Mouse (Mus musculus): Measurements from ENCODE around the gene Paf1. TPM values are rescaled to one million over a fixed set of nuclear protein-coding genes. Genes with fewer than 3 reads are reported as not detected.
A peak's percentile ranks its signal among the peaks of the same experiment; 100 is the strongest.

The Paf1 gene
- polyA plus RNA-seq, 1 experiment from 2014 or later: 96.1 TPM

GRCm38 (mm10) chr7:28367663-28368275 lies 25.0 kb upstream of the Paf1 start:
- no peaks in the 10 kb centered on the region for H3K27me3 ChIP-seq (ENCODE audit: control insufficient read depth, insufficient read depth, low read depth, low read length)
- 90% methylated on average over 16 of the region's 16 CpGs for WGBS
- peaks cover 9% of the 10 kb centered on the region for H3K4me1 ChIP-seq (ENCODE audit: control insufficient read depth, insufficient read depth, low read length)
- no peak overlapping the region for H3K9ac ChIP-seq (ENCODE audit: low read depth, low read length)
- H3K9me3 ChIP-seq (replicated peaks; ENCODE audit: control insufficient read depth, low read length, poor library complexity, severe bottlenecking): no peaks in the 10 kb centered on the region
- H3K36me3 ChIP-seq (ENCODE audit: control insufficient read depth, insufficient read depth, low read length): no peaks in the 10 kb centered on the region
- no peak overlapping the region for H3K4me2 ChIP-seq (ENCODE audit: low read length)
- no peak for ATAC-seq
- H3K27ac ChIP-seq (ENCODE audit: low read length): no peak overlapping the region
- no peak overlapping the region for H3K4me3 ChIP-seq (ENCODE audit: low read depth, low read length)

GRCm38 (mm10) chr7:28368276-28368920 lies 24.4 kb upstream of the Paf1 start:
- no peak for ATAC-seq
- Histone ChIP-seq H3K27me3 (ENCODE audit: control insufficient read depth, insufficient read depth, low read depth, low read length) (no peaks in the 10 kb centered on the region), H3K4me1 (ENCODE audit: control insufficient read depth, insufficient read depth, low read length) (peaks cover 9% of the 10 kb centered on the region), H3K9me3 (replicated peaks; ENCODE audit: control insufficient read depth, low read length, poor library complexity, severe bottlenecking) (no peaks in the 10 kb centered on the region), H3K36me3 (ENCODE audit: control insufficient read depth, insufficient read depth, low read length) (no peaks in the 10 kb centered on the region), H3K9ac (ENCODE audit: low read depth, low read length) (peak overlapping the region; percentile 25; the same call in 1 of the 2 replicates), H3K27ac (ENCODE audit: low read length) (no peak overlapping the region), H3K4me3 (ENCODE audit: low read depth, low read length) (no peak overlapping the region), H3K4me2 (ENCODE audit: low read length) (no peak overlapping the region)
- 91% methylated on average over 16 of the region's 16 CpGs for WGBS

- Histone ChIP-seq H3K36me3 (ENCODE audit: control insufficient read depth, insufficient read depth, low read length) (no peaks in the 10 kb centered on the region), H3K4me2 (ENCODE audit: low read length) (peak overlapping the region; percentile 96; the same call in 1 of the 2 replicates), H3K9me3 (replicated peaks; ENCODE audit: control insufficient read depth, low read length, poor library complexity, severe bottlenecking) (no peaks in the 10 kb centered on the region), H3K9ac (ENCODE audit: low read depth, low read length) (no peak overlapping the region), H3K27me3 (ENCODE audit: control insufficient read depth, insufficient read depth, low read depth, low read length) (no peaks in the 10 kb centered on the region), H3K27ac (ENCODE audit: low read length) (no peak overlapping the region), H3K4me1 (ENCODE audit: control insufficient read depth, insufficient read depth, low read length) (peaks cover 9% of the 10 kb centered on the region), H3K4me3 (ENCODE audit: low read depth, low read length) (no peak overlapping the region)
- no peak for ATAC-seq
- WGBS: 97% methylated on average over 14 of the region's 14 CpGs
These were observed 22.7 kb upstream of the Paf1 start for GRCm38 (mm10) chr7:28370051-28370450.

GRCm38 (mm10) chr7:28370977-28371513 lies 21.7 kb upstream of the Paf1 start:
- Histone ChIP-seq H3K9ac (ENCODE audit: low read depth, low read length) (peak overlapping the region; percentile 80), H3K27me3 (ENCODE audit: control insufficient read depth, insufficient read depth, low read depth, low read length) (no peaks in the 10 kb centered on the region), H3K36me3 (ENCODE audit: control insufficient read depth, insufficient read depth, low read length) (no peaks in the 10 kb centered on the region), H3K4me2 (ENCODE audit: low read length) (peak overlapping the region; percentile 96), H3K9me3 (replicated peaks; ENCODE audit: control insufficient read depth, low read length, poor library complexity, severe bottlenecking) (no peaks in the 10 kb centered on the region), H3K4me1 (ENCODE audit: control insufficient read depth, insufficient read depth, low read length) (peaks cover 12% of the 10 kb centered on the region), H3K4me3 (ENCODE audit: low read depth, low read length) (peak overlapping the region; percentile 88), H3K27ac (ENCODE audit: low read length) (peak overlapping the region; percentile 88)
- WGBS: 4% methylated on average over 11 of the region's 11 CpGs
- ATAC-seq: no peak

GRCm38 (mm10) chr7:28371514-28371989 lies 21.2 kb upstream of the Paf1 start:
- Histone ChIP-seq H3K4me3 (ENCODE audit: low read depth, low read length) (peak overlapping the region; percentile 88), H3K27me3 (ENCODE audit: control insufficient read depth, insufficient read depth, low read depth, low read length) (no peaks in the 10 kb centered on the region), H3K36me3 (ENCODE audit: control insufficient read depth, insufficient read depth, low read length) (no peaks in the 10 kb centered on the region), H3K4me1 (ENCODE audit: control insufficient read depth, insufficient read depth, low read length) (peaks cover 18% of the 10 kb centered on the region), H3K9me3 (replicated peaks; ENCODE audit: control insufficient read depth, low read length, poor library complexity, severe bottlenecking) (no peaks in the 10 kb centered on the region), H3K4me2 (ENCODE audit: low read length) (peak overlapping the region; percentile 96), H3K27ac (ENCODE audit: low read length) (peak overlapping the region; percentile 88), H3K9ac (ENCODE audit: low read depth, low read length) (peak overlapping the region; percentile 80)
- WGBS: under 1% methylated on average over 25 of the region's 43 CpGs
- 0 out of 2 replicates have a peak, but pooled peaks have one; percentile 2 for ATAC-seq

- peak within 1 kb of the TSS; percentile 80 for H3K9ac ChIP-seq (ENCODE audit: low read depth, low read length)
- peak within 1 kb of the TSS; percentile 88 for H3K4me3 ChIP-seq (ENCODE audit: low read depth, low read length)
- H3K27ac ChIP-seq (ENCODE audit: low read length): peak within 1 kb of the TSS; percentile 88
- no peaks in the 10 kb centered on the region for H3K9me3 ChIP-seq (replicated peaks; ENCODE audit: control insufficient read depth, low read length, poor library complexity, severe bottlenecking)
- H3K27me3 ChIP-seq (ENCODE audit: control insufficient read depth, insufficient read depth, low read depth, low read length): peaks cover under 1% of the 10 kb centered on the region; the same call in 1 of the 2 replicates
- peaks cover 19% of the 10 kb centered on the region for H3K4me1 ChIP-seq (ENCODE audit: control insufficient read depth, insufficient read depth, low read length)
- ATAC-seq: peak; percentile 91
- no peaks in the 10 kb centered on the region for H3K36me3 ChIP-seq (ENCODE audit: control insufficient read depth, insufficient read depth, low read length)
- peak within 1 kb of the TSS; percentile 96 for H3K4me2 ChIP-seq (ENCODE audit: low read length)
- under 1% methylated on average over 60 of the region's 66 CpGs for WGBS
These were observed 20.3 kb upstream of the Paf1 start, which contains the start of gene Plekhg2 for GRCm38 (mm10) chr7:28372251-28373108. Gene Plekhg2 (minus strand): TSS chr7:28372599.

GRCm38 (mm10) chr7:28373131-28373581 lies 19.6 kb upstream of the Paf1 start:
- peak overlapping the region; percentile 88; the same call in 1 of the 2 replicates for H3K27ac ChIP-seq (ENCODE audit: low read length)
- H3K4me3 ChIP-seq (ENCODE audit: low read depth, low read length): peak overlapping the region; percentile 88
- peak overlapping the region; percentile 96 for H3K4me2 ChIP-seq (ENCODE audit: low read length)
- H3K27me3 ChIP-seq (ENCODE audit: control insufficient read depth, insufficient read depth, low read depth, low read length): peaks cover 4% of the 10 kb centered on the region; the same call in 1 of the 2 replicates
- ATAC-seq: peak; percentile 11
- under 1% methylated on average over 9 of the region's 9 CpGs for WGBS
- H3K36me3 ChIP-seq (ENCODE audit: control insufficient read depth, insufficient read depth, low read length): no peaks in the 10 kb centered on the region
- H3K9ac ChIP-seq (ENCODE audit: low read depth, low read length): peak overlapping the region; percentile 18; the same call in 1 of the 2 replicates
- H3K4me1 ChIP-seq (ENCODE audit: control insufficient read depth, insufficient read depth, low read length): peaks cover 21% of the 10 kb centered on the region
- no peaks in the 10 kb centered on the region for H3K9me3 ChIP-seq (replicated peaks; ENCODE audit: control insufficient read depth, low read length, poor library complexity, severe bottlenecking)

GRCm38 (mm10) chr7:28373891-28374495 lies 18.8 kb upstream of the Paf1 start:
- Histone ChIP-seq H3K36me3 (ENCODE audit: control insufficient read depth, insufficient read depth, low read length) (no peaks in the 10 kb centered on the region), H3K27me3 (ENCODE audit: control insufficient read depth, insufficient read depth, low read depth, low read length) (peaks cover 4% of the 10 kb centered on the region; the same call in 1 of the 2 replicates), H3K9me3 (replicated peaks; ENCODE audit: control insufficient read depth, low read length, poor library complexity, severe bottlenecking) (no peaks in the 10 kb centered on the region), H3K4me3 (ENCODE audit: low read depth, low read length) (no peak overlapping the region), H3K27ac (ENCODE audit: low read length) (0 out of 2 replicates have a peak overlapping the region, but pooled peaks have one; percentile 10), H3K4me1 (ENCODE audit: control insufficient read depth, insufficient read depth, low read length) (peaks cover 23% of the 10 kb centered on the region), H3K4me2 (ENCODE audit: low read length) (no peak overlapping the region), H3K9ac (ENCODE audit: low read depth, low read length) (no peak overlapping the region)
- ATAC-seq: no peak
- WGBS: 82% methylated on average over 7 of the region's 7 CpGs
